Mouse (Mus musculus): ENCODE results near the gene Nop2. TPM values are rescaled to one million over a fixed set of nuclear protein-coding genes. Genes with fewer than 3 reads are reported as not detected.
"Not testable (repeated sequence)": the region's sequence is repeated elsewhere in the genome, so short reads cannot be mapped to it uniquely, and the experiment has no call there.

Nop2 gene
- total RNA-seq, 2 experiments from 2014 or later = 65.6 to 79.2 TPM

- peak; percentile 54 for ATAC-seq (replicated peaks; ENCODE audit: poor library complexity, severe bottlenecking)
Observed at GRCm38 (mm10) chr6:125152212-125153017, 20.7 kb downstream of the Nop2 start.

GRCm38 (mm10) chr6:125153018-125153389, 21.3 kb downstream of the Nop2 start:
- ATAC-seq (replicated peaks; ENCODE audit: poor library complexity, severe bottlenecking) = no peak

- no peak for ATAC-seq (replicated peaks; ENCODE audit: poor library complexity, severe bottlenecking)
Observed at GRCm38 (mm10) chr6:125153682-125154081, 22.0 kb downstream of the Nop2 start.

GRCm38 (mm10) chr6:125154550-125154949, 22.8 kb downstream of the Nop2 start:
- ATAC-seq (replicated peaks; ENCODE audit: poor library complexity, severe bottlenecking) = no peak

GRCm38 (mm10) chr6:125155262-125155661, 23.6 kb downstream of the Nop2 start:
- no peak for ATAC-seq (replicated peaks; ENCODE audit: poor library complexity, severe bottlenecking)

- ATAC-seq (replicated peaks; ENCODE audit: poor library complexity, severe bottlenecking) = no peak
Observed at GRCm38 (mm10) chr6:125156491-125156890, 24.8 kb downstream of the Nop2 start.

- no peak for ATAC-seq (replicated peaks; ENCODE audit: poor library complexity, severe bottlenecking)
Observed at GRCm38 (mm10) chr6:125156903-125157614, 25.4 kb downstream of the Nop2 start.

GRCm38 (mm10) chr6:125158944-125159492, 27.3 kb downstream of the Nop2 start:
- no peak for ATAC-seq (replicated peaks; ENCODE audit: poor library complexity, severe bottlenecking)

GRCm38 (mm10) chr6:125159773-125160557, 28.3 kb downstream of the Nop2 start:
- ATAC-seq (replicated peaks; ENCODE audit: poor library complexity, severe bottlenecking) = no peak

- no peak for ATAC-seq (replicated peaks; ENCODE audit: poor library complexity, severe bottlenecking)
Observed at GRCm38 (mm10) chr6:125160558-125160853, 28.8 kb downstream of the Nop2 start.

GRCm38 (mm10) chr6:125160854-125161760, 29.4 kb downstream of the Nop2 start:
- no peak for ATAC-seq (replicated peaks; ENCODE audit: poor library complexity, severe bottlenecking)

- not testable (repeated sequence) for ATAC-seq (replicated peaks; ENCODE audit: poor library complexity, severe bottlenecking)
Observed at GRCm38 (mm10) chr6:125161971-125162370, 30.3 kb downstream of the Nop2 start.

- ATAC-seq (replicated peaks; ENCODE audit: poor library complexity, severe bottlenecking) = not testable (repeated sequence)
Observed at GRCm38 (mm10) chr6:125162615-125163305, 31.1 kb downstream of the Nop2 start.

GRCm38 (mm10) chr6:125163801-125164657, 32.3 kb downstream of the Nop2 start:
- ATAC-seq (replicated peaks; ENCODE audit: poor library complexity, severe bottlenecking) = no peak

GRCm38 (mm10) chr6:125164672-125165327, 33.1 kb downstream of the Nop2 start:
- peak; percentile 41 for ATAC-seq (replicated peaks; ENCODE audit: poor library complexity, severe bottlenecking)

GRCm38 (mm10) chr6:125165328-125165891, 33.7 kb downstream of the Nop2 start:
- peak; percentile 67 for ATAC-seq (replicated peaks; ENCODE audit: poor library complexity, severe bottlenecking)

GRCm38 (mm10) chr6:125166051-125166751, 34.5 kb downstream of the Nop2 start, which contains the start of gene Gapdh:
Gene Gapdh, minus strand, starts transcription at chr6:125166467.
- peak; percentile 41 for ATAC-seq (replicated peaks; ENCODE audit: poor library complexity, severe bottlenecking)

Data from granulocyte monocyte progenitor cell, adult 5-6 weeks (primary cell).